Mouse (Mus musculus) erythroid progenitor cell, adult 5-6 weeks (primary cell): ENCODE measurements around the gene Olfr750. TPM values are rescaled to one million over a fixed set of nuclear protein-coding genes. Genes with fewer than 3 reads are reported as not detected.

ENCODE experiments used
- ATAC-seq: replicated peaks from 2 replicates; pipeline ENCODE4 v1.8.0; 2016; ENCODE audit warnings: moderate number of reproducible peaks, mild to moderate bottlenecking, moderate TSS enrichment, inconsistent platforms; ENCODE audit not compliant: poor library complexity, low FRiP score, severe bottlenecking
- total RNA-seq, 2 experiments: library from RNA; stranded (forward) in 1 of 2; stranded (reverse) in 1 of 2; fragments of 150-400 nt in 1 of 2; fragments of 186-747, 209-891 nt in 1 of 2; gene quantifications; 2 replicates each; pipeline versions ENCODE4 v1.2.3 to v1.2.4; 2015 to 2017; ENCODE audit warnings: low replicate concordance in 2 of 2

Gene Olfr750
- total RNA-seq, 2 experiments from 2014 or later = not detected

GRCm38 (mm10) chr14:51036214-51036613 lies 38.0 kb downstream of the Olfr750 start:
- no peak for ATAC-seq

- no peak for ATAC-seq
Measured at GRCm38 (mm10) chr14:51035206-51035605, 39.0 kb downstream of the Olfr750 start.

GRCm38 (mm10) chr14:51027387-51028155 lies 46.7 kb downstream of the Olfr750 start:
- ATAC-seq = no peak

GRCm38 (mm10) chr14:51026391-51027133 lies 47.7 kb downstream of the Olfr750 start:
- ATAC-seq = peak; percentile 88

GRCm38 (mm10) chr14:51024820-51025219 lies 49.4 kb downstream of the Olfr750 start:
- no peak for ATAC-seq

- no peak for ATAC-seq
Measured at GRCm38 (mm10) chr14:51023457-51023856, 50.8 kb downstream of the Olfr750 start.

GRCm38 (mm10) chr14:51017256-51017655 lies 57.0 kb downstream of the Olfr750 start:
- no peak for ATAC-seq

Other genes starting within 250 kb of the Olfr750 start
- 12.3 and 13.8 TPM in 2 replicates for gene Tep1, start 203.9 kb downstream of the Olfr750 start, total RNA-seq (2015; ENCODE audit: low replicate concordance)
- 3.0 and 3.6 TPM in 2 replicates for gene Tep1, start 203.9 kb downstream of the Olfr750 start, total RNA-seq (2017; ENCODE audit: low replicate concordance)
- gene Klhl33, start 176.9 kb downstream of the Olfr750 start, total RNA-seq (2015; ENCODE audit: low replicate concordance) = not detected in 2 replicates
- not detected in 2 replicates for gene Klhl33, start 176.9 kb downstream of the Olfr750 start, total RNA-seq (2017; ENCODE audit: low replicate concordance)
- 39.3 and 75.5 TPM in 2 replicates for gene Osgep, start 149.5 kb downstream of the Olfr750 start, total RNA-seq (2015; ENCODE audit: low replicate concordance)
- 14.8 and 16.6 TPM in 2 replicates for gene Osgep, start 149.5 kb downstream of the Olfr750 start, total RNA-seq (2017; ENCODE audit: low replicate concordance)
- gene Apex1, start 149.5 kb downstream of the Olfr750 start, total RNA-seq (2015; ENCODE audit: low replicate concordance) = 16.6 and 28.9 TPM in 2 replicates
- gene Apex1, start 149.5 kb downstream of the Olfr750 start, total RNA-seq (2017; ENCODE audit: low replicate concordance) = 8.3 and 13.2 TPM in 2 replicates
- gene Pip4p1, start 143.6 kb downstream of the Olfr750 start, total RNA-seq (2015; ENCODE audit: low replicate concordance) = 34.4 and 37.8 TPM in 2 replicates
- gene Pip4p1, start 143.6 kb downstream of the Olfr750 start, total RNA-seq (2017; ENCODE audit: low replicate concordance) = 23.5 and 28.2 TPM in 2 replicates
- 256 and 266 TPM in 2 replicates for gene Pnp, start 143.4 kb downstream of the Olfr750 start, total RNA-seq (2015; ENCODE audit: low replicate concordance)
- 218 and 252 TPM in 2 replicates for gene Pnp, start 143.4 kb downstream of the Olfr750 start, total RNA-seq (2017; ENCODE audit: low replicate concordance)
- gene Gm49342, start 129.9 kb downstream of the Olfr750 start, total RNA-seq (2015; ENCODE audit: low replicate concordance) = not detected in 2 replicates
- gene Gm49342, start 129.9 kb downstream of the Olfr750 start, total RNA-seq (2017; ENCODE audit: low replicate concordance) = 59.7 TPM in 1 of 2 replicates, not detected in the other
- 71.0 and 182 TPM in 2 replicates for gene Pnp2, start 118.4 kb downstream of the Olfr750 start, total RNA-seq (2015; ENCODE audit: low replicate concordance)
- 38.7 and 45.7 TPM in 2 replicates for gene Pnp2, start 118.4 kb downstream of the Olfr750 start, total RNA-seq (2017; ENCODE audit: low replicate concordance)
- gene Rnase10, start 66.7 kb downstream of the Olfr750 start, total RNA-seq (2015; ENCODE audit: low replicate concordance) = not detected in 2 replicates
- gene Rnase10, start 66.7 kb downstream of the Olfr750 start, total RNA-seq (2017; ENCODE audit: low replicate concordance) = not detected in 2 replicates
- gene Rnase9, start 32.6 kb downstream of the Olfr750 start, total RNA-seq (2015; ENCODE audit: low replicate concordance) = not detected in 2 replicates
- not detected in 2 replicates for gene Rnase9, start 32.6 kb downstream of the Olfr750 start, total RNA-seq (2017; ENCODE audit: low replicate concordance)
- not detected in 2 replicates for gene Rnase11, start 24.3 kb downstream of the Olfr750 start, total RNA-seq (2015; ENCODE audit: low replicate concordance)
- not detected in 2 replicates for gene Rnase11, start 24.3 kb downstream of the Olfr750 start, total RNA-seq (2017; ENCODE audit: low replicate concordance)
- gene Rnase12, start 16.8 kb downstream of the Olfr750 start, total RNA-seq (2015; ENCODE audit: low replicate concordance) = 7.1 TPM in 1 of 2 replicates, not detected in the other
- gene Rnase12, start 16.8 kb downstream of the Olfr750 start, total RNA-seq (2017; ENCODE audit: low replicate concordance) = 7.3 TPM in 1 of 2 replicates, not detected in the other
- 8.0 and 11.5 TPM in 2 replicates for gene Rnase4, start 16.6 kb upstream of the Olfr750 start, total RNA-seq (2015; ENCODE audit: low replicate concordance)
- gene Rnase4, start 16.6 kb upstream of the Olfr750 start, total RNA-seq (2017; ENCODE audit: low replicate concordance) = 6.4 and 10.3 TPM in 2 replicates
- 8.0 and 17.7 TPM in 2 replicates for gene Ang, start 16.7 kb upstream of the Olfr750 start, total RNA-seq (2015; ENCODE audit: low replicate concordance)
- gene Ang, start 16.7 kb upstream of the Olfr750 start, total RNA-seq (2017; ENCODE audit: low replicate concordance) = 2.2 TPM in 1 of 2 replicates, not detected in the other
- gene Eddm3b, start 40.0 kb upstream of the Olfr750 start, total RNA-seq (2015; ENCODE audit: low replicate concordance) = not detected in 2 replicates
- not detected in 2 replicates for gene Eddm3b, start 40.0 kb upstream of the Olfr750 start, total RNA-seq (2017; ENCODE audit: low replicate concordance)
- 10.5 and 25.6 TPM in 2 replicates for gene Rnase6, start 49.5 kb upstream of the Olfr750 start, total RNA-seq (2015; ENCODE audit: low replicate concordance)
- gene Rnase6, start 49.5 kb upstream of the Olfr750 start, total RNA-seq (2017; ENCODE audit: low replicate concordance) = 11.7 and 13.3 TPM in 2 replicates
- gene Rnase1, start 72.3 kb upstream of the Olfr750 start, total RNA-seq (2015; ENCODE audit: low replicate concordance) = not detected in 2 replicates
- gene Rnase1, start 72.3 kb upstream of the Olfr750 start, total RNA-seq (2017; ENCODE audit: low replicate concordance) = not detected in 2 replicates
- not detected in 2 replicates for gene Rnase2b, start 87.8 kb upstream of the Olfr750 start, total RNA-seq (2015; ENCODE audit: low replicate concordance)
- gene Rnase2b, start 87.8 kb upstream of the Olfr750 start, total RNA-seq (2017; ENCODE audit: low replicate concordance) = not detected in 2 replicates
- gene Ang2, start 124.7 kb upstream of the Olfr750 start, total RNA-seq (2015; ENCODE audit: low replicate concordance) = not detected in 2 replicates
- gene Ang2, start 124.7 kb upstream of the Olfr750 start, total RNA-seq (2017; ENCODE audit: low replicate concordance) = not detected in 2 replicates
- gene Ear14, start 129.0 kb upstream of the Olfr750 start, total RNA-seq (2015; ENCODE audit: low replicate concordance) = not detected in 2 replicates
- gene Ear14, start 129.0 kb upstream of the Olfr750 start, total RNA-seq (2017; ENCODE audit: low replicate concordance) = not detected in 2 replicates
- gene Rnase2a, start 181.7 kb upstream of the Olfr750 start, total RNA-seq (2015; ENCODE audit: low replicate concordance) = not detected in 2 replicates
- gene Rnase2a, start 181.7 kb upstream of the Olfr750 start, total RNA-seq (2017; ENCODE audit: low replicate concordance) = not detected in 2 replicates